Mouse (Mus musculus) liver, postnatal 0 days (tissue): ENCODE measurements at regions not wholly inside any gene's neighbourhood (a gene's known extent, or its start where the extent isn't known, plus 50 kb on each side); places are given as distances from the start of the nearest gene placed in this dataset.

Source experiments
- ATAC-seq: fragments of 200-750 bp; cut with Nextera tagmentation; 2 replicates; pipeline ENCODE4 v1.8.0; 2017; ENCODE audit warnings: mild to moderate bottlenecking, moderate library complexity
- DNase-seq: peaks from one replicate; pipeline ENCODE4 v3.0.0-alpha.2; 2016
- H3K27ac ChIP-seq: fragments of 300-500 bp; sonication (generic); 2 replicates; pipeline ENCODE4 v1.5.1; 2014; ENCODE audit warnings: antibody characterized with exemption, moderate library complexity, mild to moderate bottlenecking, low read depth
- H3K27me3 ChIP-seq: fragments of 300-500 bp; sonication (generic); 2 replicates; pipeline ENCODE4 v1.6.1; 2014; ENCODE audit warnings: low read length, control low read depth, mixed read lengths; ENCODE audit not compliant: insufficient read depth
- H3K36me3 ChIP-seq: fragments of 300-500 bp; sonication (generic); replicated peaks from 2 replicates; pipeline ENCODE4 v1.6.1; 2014; ENCODE audit warnings: mild to moderate bottlenecking, control low read depth, low read length, moderate library complexity, mixed read lengths; ENCODE audit not compliant: insufficient read depth
- H3K4me1 ChIP-seq: fragments of 300-500 bp; sonication (generic); 2 replicates; pipeline ENCODE4 v1.6.1; 2014; ENCODE audit warnings: antibody characterized with exemption, mild to moderate bottlenecking, control low read depth; ENCODE audit not compliant: insufficient read depth
- H3K4me2 ChIP-seq: fragments of 300-500 bp; sonication (generic); 2 replicates; pipeline ENCODE4 v1.6.1; 2014; ENCODE audit warnings: low read depth, mild to moderate bottlenecking, low read length, moderate library complexity, mixed read lengths
- H3K4me3 ChIP-seq: fragments of 300-500 bp; sonication (generic); 2 replicates; pipeline ENCODE4 v1.5.1; 2014; ENCODE audit warnings: low read depth, low read length
- H3K9ac ChIP-seq: fragments of 300-500 bp; sonication (generic); replicated peaks from 2 replicates; pipeline ENCODE4 v1.6.1; 2014; ENCODE audit warnings: mild to moderate bottlenecking, moderate library complexity
- H3K9me3 ChIP-seq: fragments of 300-500 bp; sonication (generic); 2 replicates; pipeline ENCODE4 v1.6.1; 2016; ENCODE audit warnings: mild to moderate bottlenecking, control low read depth, low read length, mixed read lengths
- CTCF ChIP-seq: sonication (generic); IDR thresholded peaks from 2 replicates; pipeline ENCODE4 v1.5.1; 2016; ENCODE audit warnings: antibody characterized with exemption, low read depth
- EP300 ChIP-seq: IDR thresholded peaks from 2 replicates; pipeline ENCODE4 v1.6.1; 2016; ENCODE audit warnings: antibody characterized with exemption, low read depth, mild to moderate bottlenecking
- WGBS: fragments of 180-500 bp; shearing (Covaris S2); extraction: QIAGEN DNeasy Blood & Tissue Kit; methylation state at CpG from one replicate; pipeline ENCODE4 v1.1.7; 2014; ENCODE audit not compliant: insufficient replicate concordance; 5-methylcytosine and 5-hydroxymethylcytosine counted together

DNA sequence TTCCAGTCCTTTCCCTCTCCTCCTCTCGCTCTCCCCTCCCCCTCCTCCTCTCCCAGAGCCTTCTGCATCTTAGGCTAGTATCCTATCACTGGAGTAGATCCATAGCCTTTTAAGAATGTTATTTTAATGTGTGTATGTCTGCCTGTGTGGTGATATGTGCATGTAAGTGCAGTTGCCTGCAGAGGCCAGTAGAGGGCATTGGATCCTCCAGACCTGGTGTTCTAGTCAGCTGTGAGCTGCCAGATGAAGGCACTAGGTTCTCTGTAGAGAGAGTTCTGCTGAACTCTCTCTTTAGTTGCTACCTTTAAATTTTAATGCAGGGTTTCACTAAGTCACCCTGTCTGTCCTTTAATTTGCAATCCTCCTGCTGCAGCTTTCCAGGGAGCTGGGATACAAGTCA is 83.9 kb upstream of the Id2 start:
- Histone ChIP-seq H3K36me3 (no peaks in the 10 kb centered on the region), H3K4me1 (peaks cover 10% of the 10 kb centered on the region), H3K4me3 (no peak overlapping the region), H3K9ac (no peak overlapping the region), H3K27ac (no peak overlapping the region), H3K4me2 (no peak overlapping the region), H3K9me3 (no peaks in the 10 kb centered on the region), H3K27me3 (no peaks in the 10 kb centered on the region)
- WGBS = 88% methylated on average over 1 of the region's 1 CpGs
- TF ChIP-seq EP300 (no peak), CTCF (peak; percentile 55)
- DNase-seq = no peak
- no peak for ATAC-seq

DNA sequence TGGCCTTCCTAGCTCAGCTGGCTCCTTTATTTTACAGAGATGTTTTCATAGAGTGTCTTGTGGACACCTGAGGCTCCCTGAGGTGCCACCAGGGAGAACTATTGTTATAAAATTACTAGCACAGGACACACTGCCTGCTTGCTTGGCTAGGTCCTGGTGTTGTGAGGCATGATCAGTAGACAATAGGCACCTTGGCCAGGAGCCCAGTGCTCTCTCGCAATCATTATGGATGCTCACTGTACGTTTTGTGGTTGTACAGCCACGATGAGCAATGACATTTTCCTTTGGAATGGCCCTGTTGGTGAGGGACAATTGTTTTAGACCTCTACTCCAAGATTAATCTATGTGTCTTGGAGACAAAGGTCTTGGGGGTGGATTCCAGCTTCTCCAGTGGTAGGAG is 83.3 kb upstream of the Id2 start:
- TF ChIP-seq CTCF (no peak), EP300 (no peak)
- peaks cover 10% of the 10 kb centered on the region for H3K4me1 ChIP-seq
- no peaks in the 10 kb centered on the region for H3K36me3 ChIP-seq
- no peaks in the 10 kb centered on the region for H3K9me3 ChIP-seq
- H3K4me3 ChIP-seq = no peak overlapping the region
- H3K4me2 ChIP-seq = no peak overlapping the region
- ATAC-seq (no peak), DNase-seq (no peak)
- no peak overlapping the region for H3K9ac ChIP-seq
- 49% methylated on average over 3 of the region's 3 CpGs for WGBS
- H3K27me3 ChIP-seq = no peaks in the 10 kb centered on the region
- H3K27ac ChIP-seq = no peak overlapping the region

DNA sequence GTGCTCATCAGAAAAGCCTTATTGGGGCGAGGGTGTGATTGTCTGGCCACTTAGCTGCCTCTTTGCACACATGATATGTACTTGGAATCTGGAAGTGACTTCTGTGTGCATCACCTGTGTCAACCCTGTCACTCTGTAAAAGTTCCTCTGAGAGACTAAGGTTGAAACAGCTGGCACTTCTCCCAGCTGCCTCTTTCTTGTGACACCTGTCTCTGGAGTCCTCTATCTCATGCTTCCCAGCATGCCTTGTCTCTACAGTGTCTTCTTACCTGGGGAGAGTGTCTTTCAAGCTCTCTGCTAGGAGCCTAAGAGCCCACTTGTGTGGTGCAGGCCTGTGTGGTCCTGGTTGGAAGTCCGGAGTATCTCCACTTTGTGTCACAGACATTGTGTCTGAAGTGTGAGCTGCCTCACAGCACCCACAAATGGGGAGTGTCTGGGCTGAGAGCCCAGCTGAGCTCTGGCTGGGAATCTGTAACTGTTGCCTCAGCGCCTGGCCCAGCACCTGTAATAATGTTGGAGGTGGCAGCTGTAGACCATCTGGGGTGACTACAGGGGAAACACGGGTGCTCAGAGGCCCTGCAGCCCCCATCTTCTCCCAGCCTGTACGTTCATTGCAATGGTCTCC is 81.7 kb upstream of the Id2 start:
- Histone ChIP-seq H3K36me3 (no peaks in the 10 kb centered on the region), H3K9ac (no peak overlapping the region), H3K27me3 (no peaks in the 10 kb centered on the region), H3K4me2 (no peak overlapping the region), H3K27ac (no peak overlapping the region), H3K4me1 (peaks cover 10% of the 10 kb centered on the region), H3K4me3 (no peak overlapping the region), H3K9me3 (no peaks in the 10 kb centered on the region)
- WGBS = 64% methylated on average over 5 of the region's 5 CpGs
- TF ChIP-seq EP300 (no peak), CTCF (no peak)
- ATAC-seq (no peak), DNase-seq (no peak)

DNA sequence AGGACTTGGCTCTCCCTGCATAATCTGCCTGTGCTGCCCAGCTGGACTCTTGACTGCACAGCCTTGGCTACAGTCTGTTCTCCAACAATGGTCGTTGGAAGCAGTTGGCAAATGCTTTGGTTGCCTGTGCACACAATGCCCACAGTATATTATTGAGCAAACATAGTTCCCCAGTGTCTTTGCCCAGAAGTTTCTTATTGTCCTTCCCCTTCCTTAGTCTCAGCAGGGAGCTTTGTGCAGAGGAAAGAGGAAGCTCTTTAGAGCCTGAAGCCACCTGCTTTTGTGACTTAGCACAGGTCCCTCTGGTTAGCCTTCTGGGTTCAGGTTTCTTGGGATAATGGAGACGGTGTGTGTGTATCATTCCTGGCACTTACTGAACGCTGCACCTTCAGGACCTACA is 80.9 kb upstream of the Id2 start:
- no peaks in the 10 kb centered on the region for H3K27me3 ChIP-seq
- H3K9ac ChIP-seq = no peak overlapping the region
- 53% methylated on average over 3 of the region's 3 CpGs for WGBS
- no peaks in the 10 kb centered on the region for H3K9me3 ChIP-seq
- H3K27ac ChIP-seq = 0 out of 2 replicates have a peak overlapping the region, but pooled peaks have one; percentile 55
- H3K4me2 ChIP-seq = no peak overlapping the region
- DNase-seq (no peak), ATAC-seq (0 out of 2 replicates have a peak, but pooled peaks have one; percentile 15)
- TF ChIP-seq EP300 (no peak), CTCF (no peak)
- peaks cover 10% of the 10 kb centered on the region for H3K4me1 ChIP-seq
- no peak overlapping the region for H3K4me3 ChIP-seq
- no peaks in the 10 kb centered on the region for H3K36me3 ChIP-seq

DNA sequence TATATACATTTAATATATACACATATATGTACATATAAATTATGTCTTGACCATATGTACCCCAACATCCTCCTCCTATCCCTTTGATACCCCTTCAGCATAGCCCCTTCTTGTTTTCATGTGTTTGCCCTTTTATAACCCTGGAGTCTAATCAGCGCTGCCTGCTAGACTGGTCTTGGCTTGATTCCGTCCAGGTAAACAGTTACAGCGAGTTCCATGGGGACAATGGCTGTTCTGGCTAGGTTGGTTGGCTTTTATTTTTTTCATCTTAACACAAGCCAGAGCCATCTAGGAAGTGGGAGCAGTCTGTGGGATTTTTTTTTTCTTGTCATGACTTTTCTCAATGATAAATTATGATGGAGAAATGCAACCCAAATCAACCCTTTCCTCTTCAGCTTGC is 79.6 kb upstream of the Id2 start:
- WGBS = 80% methylated on average over 3 of the region's 3 CpGs
- DNase-seq (no peak), ATAC-seq (no peak)
- Histone ChIP-seq H3K9me3 (no peaks in the 10 kb centered on the region), H3K9ac (no peak overlapping the region), H3K27ac (no peak overlapping the region), H3K4me1 (peaks cover 10% of the 10 kb centered on the region), H3K4me2 (no peak overlapping the region), H3K27me3 (no peaks in the 10 kb centered on the region), H3K36me3 (no peaks in the 10 kb centered on the region), H3K4me3 (no peak overlapping the region)
- TF ChIP-seq EP300 (no peak), CTCF (no peak)

DNA sequence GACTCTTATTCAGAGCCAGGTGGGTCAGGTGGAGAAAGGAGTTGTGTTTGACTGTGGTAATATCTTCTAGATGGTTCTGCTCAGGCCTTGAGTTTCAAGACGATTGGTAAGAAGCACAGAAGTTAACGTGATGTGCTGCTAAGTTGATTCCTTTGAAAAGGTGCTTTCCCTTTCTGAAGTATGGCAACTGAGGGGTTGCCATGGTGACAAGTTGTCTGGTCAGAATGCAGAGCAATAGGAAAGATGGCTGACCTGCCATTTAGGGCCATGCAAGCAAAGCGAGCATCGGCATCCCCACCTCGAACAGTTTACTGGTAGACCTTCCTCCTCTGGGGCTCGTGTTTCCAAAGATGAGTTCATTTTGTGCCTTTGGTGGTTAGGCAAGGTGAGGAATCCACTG is 76.1 kb upstream of the Id2 start:
- Histone ChIP-seq H3K9me3 (no peaks in the 10 kb centered on the region), H3K36me3 (no peaks in the 10 kb centered on the region), H3K4me1 (peaks cover 5% of the 10 kb centered on the region), H3K4me2 (no peak overlapping the region), H3K27ac (no peak overlapping the region), H3K9ac (no peak overlapping the region), H3K4me3 (no peak overlapping the region), H3K27me3 (no peaks in the 10 kb centered on the region)
- TF ChIP-seq EP300 (no peak), CTCF (no peak)
- DNase-seq = no peak
- ATAC-seq = no peak
- WGBS = 82% methylated on average over 6 of the region's 6 CpGs

GRCm38 (mm10) chr12:25172450-25172849 is 75.5 kb upstream of the Id2 start:
- Histone ChIP-seq H3K4me1 (peaks cover 5% of the 10 kb centered on the region), H3K27me3 (no peaks in the 10 kb centered on the region), H3K36me3 (no peaks in the 10 kb centered on the region), H3K4me2 (no peak overlapping the region), H3K9ac (no peak overlapping the region), H3K4me3 (no peak overlapping the region), H3K9me3 (no peaks in the 10 kb centered on the region), H3K27ac (no peak overlapping the region)
- no peak for DNase-seq
- TF ChIP-seq CTCF = no peak
- TF ChIP-seq EP300 = no peak
- ATAC-seq = no peak
- WGBS = 80% methylated on average over 4 of the region's 4 CpGs
